Mouse (Mus musculus) heart, adult 9 months (tissue): ENCODE results near the gene 3110082J24Rik.
"Not testable (repeated sequence)": the region's sequence is repeated elsewhere in the genome, so short reads cannot be mapped to it uniquely, and the experiment has no call there.

Experiments
- DNase-seq, 2 experiments: peaks; one replicate each; pipeline ENCODE4 v3.0.0; 2022; ENCODE audit warnings: low spot score in 2 of 2

3110082J24Rik gene

DNA sequence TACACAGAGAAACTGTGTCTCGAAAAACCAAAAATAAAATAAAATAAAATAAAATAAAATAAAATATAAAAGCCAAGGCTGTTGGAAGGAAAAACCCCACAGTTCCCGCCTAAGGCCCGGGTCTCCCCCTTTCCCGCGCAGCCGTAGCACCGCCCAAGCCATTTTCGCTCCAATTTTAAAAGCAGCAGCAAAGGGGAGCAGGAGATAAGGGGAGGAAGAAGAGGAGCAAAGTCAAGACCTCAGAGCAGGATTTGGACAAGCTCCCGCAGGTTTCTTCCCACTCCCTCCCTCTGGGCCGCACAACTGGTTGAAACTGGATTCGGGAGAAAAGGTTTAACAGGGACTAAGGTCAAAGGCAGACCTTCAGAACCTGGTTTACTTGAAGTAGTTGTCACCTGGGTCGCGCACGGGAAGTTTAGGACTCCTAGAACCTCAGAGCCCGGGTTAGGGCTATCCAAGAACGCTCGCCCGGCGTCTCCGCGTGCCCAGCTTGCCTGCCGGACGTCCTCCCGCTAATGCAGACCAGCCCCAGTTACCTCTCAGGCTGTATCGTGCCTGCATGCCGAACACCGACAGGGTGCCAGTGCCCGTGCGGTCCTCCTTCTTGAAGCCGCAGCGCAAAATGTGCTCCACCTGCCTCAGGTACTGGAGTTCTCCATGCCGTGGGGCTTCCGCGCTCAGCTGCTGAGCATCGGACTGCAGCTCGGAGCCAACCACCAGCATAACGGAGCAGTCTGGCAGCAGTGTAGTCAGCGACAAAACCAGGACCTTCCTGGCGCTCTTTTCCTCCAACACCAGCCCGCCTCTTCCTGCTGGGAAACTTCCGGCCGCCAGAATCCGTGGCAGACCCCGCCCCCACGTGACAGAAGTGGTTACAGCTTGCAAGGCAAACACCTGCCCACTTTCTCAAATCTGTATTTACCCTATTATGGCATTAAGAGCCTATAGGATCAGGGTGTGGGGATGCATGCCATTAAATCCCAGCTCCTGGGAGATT lies 32.8 kb downstream of the 3110082J24Rik start, which contains the start of gene Tyms:
Gene Tyms (minus strand): TSS at position 793 of the 997 bp plus-strand sequence.
- peak; percentile 65 for DNase-seq

GRCm38 (mm10) chr5:30072377-30072776 lies 33.5 kb downstream of the 3110082J24Rik start:
- DNase-seq = no peak

DNA sequence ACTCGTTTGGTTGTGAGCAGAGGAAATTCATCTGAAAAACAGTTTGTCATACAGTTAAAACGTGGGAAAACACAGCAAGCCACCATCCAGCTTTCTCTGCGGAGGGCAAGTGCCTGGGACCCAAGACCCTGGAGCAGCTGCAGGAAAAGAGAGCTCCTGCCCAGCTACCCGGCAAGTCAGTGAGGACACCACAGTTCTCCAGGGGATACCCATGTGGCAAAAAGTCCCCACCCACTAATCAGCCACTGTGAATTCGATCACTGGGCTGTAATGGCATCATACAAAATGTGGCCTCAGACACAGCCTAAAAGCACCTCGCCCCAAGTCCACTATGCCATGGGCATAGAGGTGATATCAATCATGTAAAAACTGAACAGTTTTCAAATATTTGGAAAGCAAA lies 34.2 kb downstream of the 3110082J24Rik start:
- DNase-seq = no peak

DNA sequence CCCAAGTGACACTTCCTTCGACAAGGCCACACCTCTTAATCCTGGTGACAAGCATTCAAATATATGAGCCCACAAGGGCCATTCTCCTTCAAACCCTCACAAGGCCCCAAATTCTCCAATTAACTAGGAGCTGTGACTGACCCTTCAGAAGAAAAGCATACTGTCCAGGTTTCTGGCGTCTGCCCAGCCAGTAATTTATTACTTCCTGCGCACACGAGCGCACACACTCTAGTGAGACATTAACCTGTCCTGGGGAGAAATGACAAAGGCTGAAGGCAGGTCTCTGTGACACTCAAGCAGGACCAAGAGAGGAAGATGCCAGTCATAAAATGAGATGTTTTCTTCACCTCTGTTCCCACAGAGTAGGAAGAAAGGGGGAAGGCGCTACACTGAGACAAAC lies 38.2 kb downstream of the 3110082J24Rik start:
- no peak for DNase-seq

GRCm38 (mm10) chr5:30059607-30060006 lies 46.3 kb downstream of the 3110082J24Rik start:
- not testable (repeated sequence) for DNase-seq

DNA sequence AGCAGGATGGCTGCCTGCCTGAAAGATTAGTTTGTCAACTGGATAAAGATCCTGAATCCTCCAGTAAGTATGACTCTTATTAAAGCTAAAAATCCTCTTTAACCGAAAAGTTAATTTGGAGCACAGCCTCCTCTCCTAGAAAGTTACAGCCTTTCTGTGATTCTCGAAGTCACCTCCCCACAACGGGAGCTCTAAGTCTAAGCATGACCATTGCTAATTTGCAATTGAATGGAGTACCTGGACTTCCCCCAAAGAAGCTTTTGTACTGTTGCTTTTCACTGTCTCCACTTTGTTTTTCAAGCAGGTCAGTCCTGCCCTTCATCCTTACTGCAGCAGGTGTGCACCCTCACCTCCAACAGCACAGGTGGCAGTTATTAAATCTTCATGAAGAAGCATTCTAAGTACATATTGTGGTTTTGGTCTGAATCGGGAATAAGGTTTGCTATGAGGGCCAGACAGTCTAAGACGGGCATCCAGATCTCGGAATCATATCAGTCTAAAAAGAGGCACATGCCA lies 47.6 kb downstream of the 3110082J24Rik start:
- DNase-seq = no peak
